Mouse (Mus musculus) olfactory bulb, adult 2 months (tissue): Measurements from ENCODE around the gene Galnt17.

Source experiments
- CTCF ChIP-seq: fragments of 200-500 bp; IDR thresholded peaks from 2 replicates; pipeline ENCODE4 v1.5.1; 2012; ENCODE audit warnings: low read depth, mild to moderate bottlenecking, low read length, moderate library complexity; ENCODE audit not compliant: insufficient read depth
- POLR2A ChIP-seq: fragments of 200-500 bp; IDR thresholded peaks from 2 replicates; pipeline ENCODE4 v1.6.1; 2012; ENCODE audit warnings: mild to moderate bottlenecking, low read depth, low read length, moderate library complexity; ENCODE audit not compliant: insufficient read depth

- TF ChIP-seq CTCF (no peak), POLR2A (no peak)
These were observed 416.6 kb downstream of the Galnt17 start for GRCm38 (mm10) chr5:130891735-130892134.
